Mouse (Mus musculus): ENCODE measurements around the gene Kdm6b.
A peak's percentile ranks its signal among the peaks of the same experiment; 100 is the strongest.

The Kdm6b gene

DNA sequence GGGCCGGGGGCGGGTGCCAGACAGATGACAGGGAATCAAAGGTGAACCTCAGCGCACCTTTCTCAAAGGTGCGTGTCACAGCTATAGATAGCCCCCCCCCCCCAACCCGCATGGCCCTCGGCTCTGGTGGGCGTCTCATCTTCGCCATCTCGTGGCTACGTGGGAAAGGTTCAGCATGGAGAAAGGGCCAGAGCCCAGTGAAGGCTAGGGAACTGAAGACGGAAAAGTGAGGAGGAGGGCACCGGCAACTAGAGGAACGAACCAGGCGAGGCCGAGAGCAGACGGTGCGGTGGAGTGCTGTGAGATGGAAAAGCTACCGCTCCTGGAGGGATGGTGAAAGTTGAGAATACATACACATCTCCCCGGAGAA is 6.0 kb upstream of the Kdm6b start:
- peak; percentile 70 for DNase-seq (ENCODE audit: low read depth)

DNA sequence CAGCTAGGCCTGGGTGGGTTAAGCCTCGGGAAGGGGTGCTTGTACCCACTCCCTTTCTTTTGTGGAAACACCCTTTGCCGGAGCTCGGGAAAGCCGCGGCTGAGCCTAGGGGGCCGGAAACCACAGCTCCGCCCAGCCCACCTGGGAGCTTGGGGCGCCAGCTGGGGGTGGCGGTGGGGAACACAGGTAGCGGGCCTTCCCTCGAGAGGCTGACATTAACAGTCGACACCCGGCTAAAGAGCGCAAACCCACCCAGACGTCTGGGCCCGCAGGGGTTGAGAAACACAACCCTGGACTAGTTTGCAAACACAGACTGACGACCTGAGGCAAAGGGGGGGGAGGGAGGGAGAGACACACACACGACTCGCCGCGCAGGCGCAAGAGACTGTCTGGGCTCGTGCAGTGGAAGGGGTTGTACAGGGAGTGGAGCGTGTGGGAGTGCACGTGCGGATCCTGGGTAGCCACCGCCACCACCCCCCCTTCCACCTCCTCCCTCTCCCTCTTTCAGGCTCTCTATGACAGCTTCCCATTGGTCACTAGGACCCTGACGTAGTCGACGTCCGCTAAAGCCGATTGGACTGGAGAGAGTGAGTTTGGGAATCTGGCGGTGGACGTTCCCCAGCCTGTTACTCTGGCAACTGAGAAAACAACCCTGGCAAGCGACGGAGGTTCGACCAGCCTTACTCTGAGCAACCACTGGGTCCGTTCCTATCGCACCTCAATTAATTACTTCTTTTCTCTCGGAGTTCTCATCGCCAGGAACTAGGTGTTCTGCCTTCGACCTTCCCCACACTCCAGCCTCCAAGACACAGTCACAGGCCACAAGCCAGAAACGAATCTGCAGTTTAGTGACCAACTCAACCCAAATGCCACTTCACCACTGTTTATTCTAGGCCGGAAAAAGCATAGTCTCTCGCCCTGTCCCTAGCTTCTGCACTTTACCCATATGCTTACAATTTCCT is 5.3 kb upstream of the Kdm6b start:
- peak; percentile 99 for DNase-seq (ENCODE audit: low read depth)

GRCm38 (mm10) chr11:69417449-69418384 is 4.2 kb upstream of the Kdm6b start:
- peak; percentile 97 for DNase-seq (ENCODE audit: low read depth)

GRCm38 (mm10) chr11:69416921-69417448 is 3.5 kb upstream of the Kdm6b start:
- DNase-seq (ENCODE audit: low read depth), result no peak

DNA sequence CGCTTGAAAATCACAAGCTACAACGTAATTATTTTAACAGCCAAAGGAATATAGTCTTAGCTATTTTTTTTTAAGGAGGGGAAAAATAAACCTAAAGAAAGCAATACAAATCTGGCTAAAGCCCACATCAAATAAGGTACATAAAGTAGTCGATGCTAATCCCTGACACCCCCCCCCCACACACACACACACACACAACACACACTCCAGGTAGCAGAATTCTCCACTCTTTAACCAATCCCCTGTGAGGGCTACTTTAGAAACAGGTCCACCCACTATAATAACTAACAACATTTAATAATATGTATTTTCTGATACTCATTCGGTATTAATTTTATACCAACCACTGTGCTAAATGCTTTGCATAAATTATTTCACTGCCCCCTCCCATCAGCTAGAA is 3.0 kb upstream of the Kdm6b start:
- no peak for DNase-seq (ENCODE audit: low read depth)

GRCm38 (mm10) chr11:69415668-69416451 is 2.4 kb upstream of the Kdm6b start:
- peak; percentile 78 for DNase-seq (ENCODE audit: low read depth)

GRCm38 (mm10) chr11:69415327-69415667 is 1.8 kb upstream of the Kdm6b start:
- DNase-seq (ENCODE audit: low read depth), result peak; percentile 65

- peak; percentile 57 for DNase-seq (ENCODE audit: low read depth)
Measured at GRCm38 (mm10) chr11:69414421-69415326, 1.2 kb upstream of the Kdm6b start.

DNA sequence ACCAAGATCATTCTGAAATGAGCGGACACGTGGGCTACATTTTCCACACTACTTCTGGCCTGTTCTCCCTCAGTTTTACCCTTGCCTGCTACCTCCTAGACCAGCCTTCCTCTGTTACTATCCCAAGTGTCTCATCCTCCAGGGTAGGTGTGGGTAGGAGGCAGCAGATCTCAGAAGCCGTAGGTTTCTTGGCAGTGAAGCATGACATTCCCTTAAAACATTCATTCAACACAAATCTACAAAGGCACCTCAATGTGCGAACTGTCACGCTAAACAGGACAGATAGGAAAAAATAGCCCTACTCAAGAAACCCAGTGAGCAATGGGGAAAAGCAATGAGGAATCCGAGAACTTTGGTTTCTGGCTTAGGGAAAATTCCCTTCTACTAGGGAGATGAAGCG is 927 bp downstream of the Kdm6b start:
- DNase-seq (ENCODE audit: low read depth), result no peak

DNA sequence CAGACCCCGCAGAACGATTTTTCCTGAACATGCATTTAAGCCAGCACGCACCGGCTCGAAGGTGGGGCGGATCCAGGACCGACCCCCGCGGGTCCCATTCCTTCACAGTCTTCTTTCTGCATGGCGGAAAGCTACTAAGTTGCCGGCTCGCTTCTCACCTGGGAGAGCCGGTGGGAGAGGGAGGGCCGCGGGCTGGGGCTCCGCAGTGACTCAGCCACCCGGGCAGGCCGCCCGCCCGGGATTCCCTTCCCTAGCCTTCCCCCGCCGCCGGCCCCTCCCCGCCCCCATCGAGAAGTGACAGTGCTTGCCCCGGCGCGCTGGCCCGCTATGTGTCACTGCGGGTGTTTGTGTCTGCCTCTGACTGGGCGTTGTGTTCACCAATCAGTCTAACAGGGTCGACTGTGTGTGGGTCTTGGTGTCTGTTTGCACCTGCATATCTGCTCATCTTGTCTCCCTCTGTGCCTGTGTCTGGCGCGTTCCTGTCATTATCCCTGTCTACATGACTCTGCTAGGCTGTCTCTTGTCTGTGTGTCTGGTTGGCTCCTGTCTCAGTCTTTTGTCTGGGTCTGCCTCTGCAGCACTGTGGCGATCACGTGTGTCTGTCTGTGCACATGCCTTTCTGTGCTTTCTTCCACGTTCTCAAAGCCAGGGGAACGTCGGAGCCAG is 1.8 kb downstream of the Kdm6b start:
- peak; percentile 92 for DNase-seq (ENCODE audit: low read depth)

DNA sequence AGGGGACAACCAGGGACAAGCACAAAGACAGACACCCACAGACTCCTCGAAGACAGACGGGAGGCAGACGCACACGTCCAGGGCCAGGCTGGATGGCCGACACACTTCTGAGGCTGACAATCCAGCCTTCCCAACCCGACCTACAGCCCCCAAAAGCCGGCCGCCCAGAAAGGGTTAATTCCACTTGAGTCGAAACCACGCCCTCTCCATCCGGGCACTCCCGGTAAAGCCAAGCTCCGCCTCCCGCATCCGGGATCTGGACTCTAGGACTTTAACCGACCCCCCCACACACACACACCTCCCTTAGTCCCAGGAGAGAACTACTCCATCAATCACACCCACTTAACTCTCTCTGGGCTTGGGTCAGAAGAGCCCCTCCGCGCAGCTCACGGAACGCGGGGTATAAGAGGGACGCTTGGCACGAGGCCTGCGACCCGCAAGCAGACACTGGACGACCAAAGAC is 2.4 kb downstream of the Kdm6b start:
- peak; percentile 97 for DNase-seq (ENCODE audit: low read depth)

DNA sequence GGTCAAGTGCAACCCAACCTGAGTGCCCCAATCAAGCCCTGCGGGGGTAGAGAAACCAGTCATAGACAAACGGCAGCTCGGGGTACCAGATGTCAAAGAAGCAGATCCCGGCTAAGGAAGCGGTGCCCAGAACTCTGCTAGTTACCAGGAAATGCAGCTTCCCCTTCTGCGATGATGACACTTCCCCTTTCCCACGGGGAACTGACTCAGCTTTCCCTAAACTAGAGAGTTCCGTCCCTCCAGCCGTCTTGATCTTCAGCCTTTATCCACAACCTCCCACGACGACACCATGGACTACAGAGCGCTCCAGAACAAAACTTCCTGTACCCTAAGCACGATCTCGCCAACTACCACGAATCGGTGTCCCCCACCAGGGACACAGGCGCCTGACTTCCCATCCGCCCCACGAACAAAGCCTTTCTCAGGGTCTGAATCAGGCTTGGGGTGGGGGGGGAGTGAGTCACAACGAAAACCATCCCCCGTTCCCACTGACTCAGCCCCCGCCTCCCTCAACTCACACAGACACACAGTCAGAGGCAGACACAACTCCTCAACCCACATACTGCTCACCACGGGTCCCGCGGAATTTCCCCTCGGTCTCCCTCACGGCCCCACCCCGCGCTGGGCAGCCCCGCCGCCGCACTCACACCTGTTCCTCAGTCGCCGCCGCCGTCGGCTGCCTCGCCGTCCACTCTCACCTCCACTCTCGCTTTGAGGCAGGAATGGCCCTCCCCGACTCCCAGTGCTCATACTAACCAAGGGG is 3.0 kb downstream of the Kdm6b start:
- peak; percentile 84 for DNase-seq (ENCODE audit: low read depth)

DNA sequence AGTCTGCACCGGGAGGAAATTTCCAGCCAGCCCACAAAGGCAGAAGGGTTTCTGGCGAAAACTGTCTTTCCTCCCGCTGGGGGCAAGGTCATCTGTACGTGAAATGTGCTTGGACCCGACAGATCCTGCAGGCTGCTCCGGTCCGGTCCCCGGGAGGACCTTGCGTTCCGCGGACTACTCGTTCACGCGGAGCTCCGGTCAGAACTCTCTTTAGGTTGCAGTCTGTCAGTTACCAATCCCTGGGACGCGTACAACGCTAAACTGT is 3.5 kb downstream of the Kdm6b start:
- DNase-seq (ENCODE audit: low read depth), result no peak

DNA sequence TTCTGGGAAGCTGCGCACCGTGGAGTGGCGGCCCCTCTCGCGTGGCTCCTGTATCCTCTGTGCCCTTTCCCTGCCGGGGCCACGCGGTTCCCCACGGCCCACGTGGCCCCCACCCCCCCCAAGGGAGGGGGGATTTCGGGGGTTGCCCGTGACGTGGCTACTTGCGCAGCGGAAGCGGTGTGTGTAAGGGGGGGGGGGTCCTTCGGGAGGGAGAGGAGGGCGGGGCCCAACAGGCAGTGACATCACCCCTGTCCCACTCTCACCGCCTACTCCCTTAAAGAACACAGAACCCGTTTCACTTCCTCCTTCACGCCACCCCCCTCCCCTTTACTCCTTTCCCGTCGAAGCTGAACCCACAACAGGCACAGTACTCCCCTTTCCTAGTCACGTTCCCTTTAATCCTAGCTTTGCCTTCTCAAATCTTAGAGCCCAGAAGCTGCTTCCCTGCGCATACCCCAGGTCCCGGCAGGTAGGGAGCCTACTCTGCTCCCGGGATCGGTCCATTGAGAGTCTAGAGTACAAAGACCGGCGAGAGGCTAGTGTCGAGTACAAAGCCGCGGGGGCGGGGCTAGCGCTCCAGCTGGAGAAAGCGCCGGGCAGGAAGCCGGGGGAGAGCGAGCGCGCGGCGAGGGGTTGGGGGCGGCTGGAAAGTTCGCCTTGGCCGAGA is 4.0 kb downstream of the Kdm6b start:
- peak; percentile 80 for DNase-seq (ENCODE audit: low read depth)

GRCm38 (mm10) chr11:69408541-69409377 is 4.7 kb downstream of the Kdm6b start:
- DNase-seq (ENCODE audit: low read depth), result peak; percentile 89

DNA sequence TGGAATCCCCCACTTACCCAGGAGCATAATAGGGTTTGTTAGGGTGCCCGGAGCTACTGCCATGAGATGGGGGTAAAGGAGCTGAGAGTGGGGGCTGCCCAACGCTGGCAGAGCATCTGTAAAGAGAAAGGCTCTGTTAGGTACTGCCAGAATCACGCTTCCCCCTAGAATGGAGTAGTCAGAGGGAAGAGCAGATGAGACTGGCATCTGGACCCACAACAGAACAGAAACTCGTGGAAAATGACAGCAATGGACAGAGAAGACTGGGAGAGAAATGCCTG is 5.8 kb downstream of the Kdm6b start:
- DNase-seq (ENCODE audit: low read depth), result no peak

- no peak for DNase-seq (ENCODE audit: low read depth)
Measured at GRCm38 (mm10) chr11:69406867-69407723, 6.4 kb downstream of the Kdm6b start.
